Mouse (Mus musculus) neural tube, embryonic 13.5 days (tissue): Measurements from ENCODE around the gene Diras2. TPM values are rescaled to one million over a fixed set of nuclear protein-coding genes. Genes with fewer than 3 reads are reported as not detected.

Experiments
- ATAC-seq: fragments of 200-750 bp; cut with Nextera tagmentation; 2 replicates; pipeline ENCODE4 v1.8.0; 2017; ENCODE audit warnings: low read depth, mild to moderate bottlenecking, moderate TSS enrichment, moderate library complexity
- H3K27ac ChIP-seq: fragments of 300-500 bp; sonication (generic); replicated peaks from 2 replicates; pipeline ENCODE4 v1.5.1; 2015; ENCODE audit warnings: moderate library complexity, mild to moderate bottlenecking, inconsistent platforms
- H3K27me3 ChIP-seq: fragments of 300-500 bp; sonication (generic); 2 replicates; pipeline ENCODE4 v1.6.1; 2015; ENCODE audit warnings: mild to moderate bottlenecking, inconsistent platforms
- H3K36me3 ChIP-seq: fragments of 300-500 bp; sonication (generic); 2 replicates; pipeline ENCODE4 v1.6.1; 2015; ENCODE audit warnings: mild to moderate bottlenecking, inconsistent platforms
- H3K4me1 ChIP-seq: fragments of 300-500 bp; sonication (generic); replicated peaks from 2 replicates; pipeline ENCODE4 v1.6.1; 2015; ENCODE audit warnings: inconsistent platforms
- H3K4me2 ChIP-seq: fragments of 300-500 bp; sonication (generic); 2 replicates; pipeline ENCODE4 v1.6.1; 2015; ENCODE audit warnings: inconsistent platforms, mild to moderate bottlenecking, moderate library complexity
- H3K4me3 ChIP-seq: fragments of 300-500 bp; sonication (generic); 2 replicates; pipeline ENCODE4 v1.5.1; 2015; ENCODE audit warnings: mild to moderate bottlenecking, inconsistent platforms
- H3K9ac ChIP-seq: fragments of 300-500 bp; sonication (generic); 2 replicates; pipeline ENCODE4 v1.6.1; 2015; ENCODE audit warnings: moderate library complexity, mild to moderate bottlenecking, inconsistent platforms
- H3K9me3 ChIP-seq: fragments of 300-500 bp; sonication (generic); 2 replicates; pipeline ENCODE4 v1.6.1; 2016; ENCODE audit warnings: inconsistent platforms
- WGBS: fragments of 180-500 bp; shearing (Covaris S2); methylation state at CpG from one replicate; pipeline ENCODE4 v1.1.7; 2015; 5-methylcytosine and 5-hydroxymethylcytosine counted together
- polyA plus RNA-seq: library from polyadenylated mRNA; unstranded; fragments of >200 nt; fragmentation: Nextera tagmentation; extraction: Ambion mirVana; gene quantifications from 2 replicates; pipeline ENCODE4 v1.2.1, GENCODE M21; 2015

The Diras2 gene
- polyA plus RNA-seq, 1 experiment from 2014 or later, result 2.6 TPM

DNA sequence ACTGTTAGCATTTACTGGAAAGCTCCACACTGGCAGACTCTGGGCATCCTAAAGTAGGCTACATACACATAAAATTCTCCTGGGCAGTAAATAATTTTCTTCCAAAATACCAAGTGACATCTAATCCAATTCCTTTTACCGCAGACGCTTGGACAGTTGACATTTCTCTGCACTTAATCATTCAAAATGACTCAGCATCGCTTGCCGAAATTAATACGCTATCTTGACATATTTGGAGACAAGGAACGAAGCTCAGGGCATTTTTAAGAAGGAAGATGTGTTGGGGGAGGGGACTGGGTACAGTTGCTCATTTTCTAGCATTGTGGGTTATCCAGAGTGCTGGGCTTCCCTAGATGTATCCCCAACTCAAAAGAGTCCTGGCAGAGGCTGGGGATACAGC, 15.2 kb upstream of the Diras2 start:
- Histone ChIP-seq H3K27me3 (no peaks in the 10 kb centered on the region), H3K4me2 (no peak overlapping the region), H3K27ac (no peak overlapping the region), H3K4me1 (peaks cover 3% of the 10 kb centered on the region), H3K9ac (no peak overlapping the region), H3K36me3 (no peaks in the 10 kb centered on the region), H3K4me3 (no peak overlapping the region), H3K9me3 (no peaks in the 10 kb centered on the region)
- no peak for ATAC-seq
- 84% methylated on average over 6 of the region's 6 CpGs for WGBS

DNA sequence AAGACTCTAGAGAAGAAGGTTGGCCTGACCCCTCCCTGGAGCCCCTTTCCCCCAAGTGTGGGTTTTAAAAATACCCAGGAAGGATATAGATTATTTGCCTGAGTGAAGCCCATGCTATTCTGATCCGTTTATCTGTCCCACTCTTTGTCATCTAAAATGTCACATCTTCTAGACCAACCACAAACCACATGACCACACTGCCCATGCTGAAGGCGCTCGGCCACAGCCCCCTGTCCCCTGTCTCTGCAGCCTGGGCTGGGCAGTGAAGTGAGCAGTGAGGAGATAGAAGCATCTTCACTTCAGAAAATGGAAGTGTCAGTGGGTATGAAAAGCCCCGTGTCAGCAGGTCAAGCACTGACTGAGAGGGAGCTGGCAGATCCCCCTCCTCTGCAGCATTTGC, 11.6 kb upstream of the Diras2 start:
- Histone ChIP-seq H3K4me1 (peaks cover 7% of the 10 kb centered on the region), H3K4me2 (no peak overlapping the region), H3K36me3 (no peaks in the 10 kb centered on the region), H3K27me3 (no peaks in the 10 kb centered on the region), H3K9me3 (no peaks in the 10 kb centered on the region), H3K4me3 (no peak overlapping the region), H3K9ac (no peak overlapping the region), H3K27ac (no peak overlapping the region)
- WGBS, result 68% methylated on average over 4 of the region's 4 CpGs
- no peak for ATAC-seq

DNA sequence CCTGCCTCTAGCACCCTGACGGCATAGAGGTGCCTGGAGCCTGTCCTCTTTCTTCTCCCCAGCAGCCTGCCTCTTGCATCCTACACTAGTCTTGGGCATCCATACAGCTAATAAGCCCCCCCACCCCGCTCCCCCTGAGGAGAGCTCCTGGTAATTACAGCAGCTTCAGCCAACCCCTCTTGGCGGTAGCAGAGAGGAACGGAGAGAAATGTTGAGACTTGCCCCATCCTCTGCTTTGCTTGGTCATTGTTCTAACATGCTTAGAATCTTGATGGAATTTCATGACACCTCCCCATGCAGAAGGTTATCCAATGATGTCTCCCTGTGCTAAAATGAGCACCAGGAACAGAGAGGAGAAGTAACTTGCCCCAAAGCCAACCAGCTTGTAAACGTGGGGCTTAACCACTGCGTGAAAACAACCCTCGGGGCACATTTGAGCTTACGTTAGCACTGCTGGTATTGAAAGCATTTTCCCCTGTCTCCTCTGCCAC, 11.0 kb upstream of the Diras2 start:
- Histone ChIP-seq H3K27ac (no peak overlapping the region), H3K27me3 (no peaks in the 10 kb centered on the region), H3K36me3 (no peaks in the 10 kb centered on the region), H3K9me3 (no peaks in the 10 kb centered on the region), H3K4me1 (peaks cover 7% of the 10 kb centered on the region), H3K4me3 (no peak overlapping the region), H3K9ac (no peak overlapping the region), H3K4me2 (no peak overlapping the region)
- WGBS, result 65% methylated on average over 8 of the region's 8 CpGs
- ATAC-seq, result no peak

DNA sequence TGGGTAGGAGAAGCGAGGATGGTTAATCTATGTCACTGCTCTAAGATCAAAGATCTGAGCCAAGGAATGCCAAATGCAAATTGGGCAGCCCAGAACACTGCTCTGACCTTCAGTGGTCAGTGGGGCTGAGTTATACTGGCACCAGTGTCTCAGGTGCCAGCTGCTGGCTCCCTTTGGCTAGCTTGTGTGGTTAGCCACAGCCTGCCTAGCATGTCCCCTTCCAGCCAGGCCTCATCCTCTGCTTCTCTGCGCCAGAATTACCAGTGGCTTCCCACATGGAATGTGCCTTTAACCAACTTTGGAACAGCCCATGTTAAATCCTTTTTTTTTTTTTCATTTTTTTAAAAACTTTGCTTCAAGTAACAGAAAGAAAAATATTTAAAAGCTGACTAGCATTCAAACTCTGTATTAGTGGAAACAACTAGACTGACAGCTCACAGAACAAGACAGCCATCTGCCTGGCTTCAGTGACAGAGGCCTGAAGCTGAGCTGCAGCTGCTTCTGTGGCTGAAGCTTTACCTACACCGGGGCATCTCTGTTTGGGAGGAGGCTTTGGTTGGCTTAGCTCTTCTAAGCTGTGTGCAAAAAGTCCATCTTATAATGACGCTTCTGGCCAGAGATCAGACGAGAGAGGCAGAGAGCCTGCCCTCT, 10.4 kb upstream of the Diras2 start:
- whole genome bisulfite sequencing, result 84% methylated on average over 5 of the region's 5 CpGs
- Histone ChIP-seq H3K9me3 (no peaks in the 10 kb centered on the region), H3K36me3 (no peaks in the 10 kb centered on the region), H3K4me3 (no peak overlapping the region), H3K4me1 (peaks cover 7% of the 10 kb centered on the region), H3K27me3 (no peaks in the 10 kb centered on the region), H3K4me2 (no peak overlapping the region), H3K9ac (no peak overlapping the region), H3K27ac (no peak overlapping the region)
- no peak for ATAC-seq

DNA sequence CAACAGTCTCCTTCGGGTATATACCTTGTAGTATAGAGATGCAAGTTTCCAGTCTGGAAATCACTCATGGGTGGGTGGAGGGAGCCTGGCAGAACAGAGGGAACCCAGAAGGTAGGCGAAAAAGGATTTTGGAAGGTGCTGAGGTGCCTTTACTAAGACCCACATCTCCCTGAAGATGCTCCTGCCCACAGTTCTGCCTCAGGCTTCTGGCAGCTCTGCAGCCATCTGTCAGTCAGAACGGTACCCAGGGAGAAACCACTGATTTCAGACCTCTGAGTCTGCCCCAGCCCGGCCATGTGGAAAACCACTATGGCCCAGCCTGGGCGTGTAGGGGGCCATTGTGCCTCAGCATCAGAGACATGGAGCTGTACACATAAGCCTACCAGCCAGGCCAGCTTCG, 8.4 kb upstream of the Diras2 start:
- Histone ChIP-seq H3K4me3 (no peak overlapping the region), H3K27me3 (no peaks in the 10 kb centered on the region), H3K27ac (no peak overlapping the region), H3K36me3 (no peaks in the 10 kb centered on the region), H3K9me3 (no peaks in the 10 kb centered on the region), H3K4me2 (no peak overlapping the region), H3K9ac (no peak overlapping the region), H3K4me1 (peaks cover 7% of the 10 kb centered on the region)
- no peak for ATAC-seq
- 84% methylated on average over 6 of the region's 6 CpGs for WGBS

DNA sequence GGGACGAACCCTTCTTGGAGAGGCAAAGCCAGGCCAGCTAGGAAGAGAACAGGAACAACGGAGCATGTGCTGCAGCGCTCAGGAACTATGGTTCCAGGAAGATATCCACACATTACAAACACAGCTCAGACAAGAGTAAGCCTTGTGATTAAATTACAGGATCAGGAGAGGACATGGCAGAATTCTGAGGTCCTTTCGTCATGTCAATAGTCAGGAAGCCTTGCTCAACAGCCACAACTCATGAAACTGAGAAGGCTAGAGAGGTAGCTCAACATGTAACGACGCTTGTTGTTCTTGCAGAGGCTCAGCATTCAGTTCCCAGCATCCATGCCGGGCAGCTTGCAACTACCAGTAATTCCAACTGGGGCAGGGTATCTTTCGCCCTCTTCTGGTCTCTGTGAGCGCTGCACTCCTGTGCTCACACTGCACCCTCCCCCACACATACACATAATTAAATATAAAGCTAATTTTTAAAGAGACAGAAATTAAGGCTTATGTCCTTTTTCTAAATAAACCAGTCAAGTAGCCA, 7.6 kb upstream of the Diras2 start:
- Histone ChIP-seq H3K4me2 (no peak overlapping the region), H3K4me3 (no peak overlapping the region), H3K27me3 (no peaks in the 10 kb centered on the region), H3K36me3 (no peaks in the 10 kb centered on the region), H3K4me1 (peaks cover 7% of the 10 kb centered on the region), H3K27ac (no peak overlapping the region), H3K9ac (no peak overlapping the region), H3K9me3 (no peaks in the 10 kb centered on the region)
- ATAC-seq, result no peak
- 92% methylated on average over 9 of the region's 9 CpGs for WGBS

DNA sequence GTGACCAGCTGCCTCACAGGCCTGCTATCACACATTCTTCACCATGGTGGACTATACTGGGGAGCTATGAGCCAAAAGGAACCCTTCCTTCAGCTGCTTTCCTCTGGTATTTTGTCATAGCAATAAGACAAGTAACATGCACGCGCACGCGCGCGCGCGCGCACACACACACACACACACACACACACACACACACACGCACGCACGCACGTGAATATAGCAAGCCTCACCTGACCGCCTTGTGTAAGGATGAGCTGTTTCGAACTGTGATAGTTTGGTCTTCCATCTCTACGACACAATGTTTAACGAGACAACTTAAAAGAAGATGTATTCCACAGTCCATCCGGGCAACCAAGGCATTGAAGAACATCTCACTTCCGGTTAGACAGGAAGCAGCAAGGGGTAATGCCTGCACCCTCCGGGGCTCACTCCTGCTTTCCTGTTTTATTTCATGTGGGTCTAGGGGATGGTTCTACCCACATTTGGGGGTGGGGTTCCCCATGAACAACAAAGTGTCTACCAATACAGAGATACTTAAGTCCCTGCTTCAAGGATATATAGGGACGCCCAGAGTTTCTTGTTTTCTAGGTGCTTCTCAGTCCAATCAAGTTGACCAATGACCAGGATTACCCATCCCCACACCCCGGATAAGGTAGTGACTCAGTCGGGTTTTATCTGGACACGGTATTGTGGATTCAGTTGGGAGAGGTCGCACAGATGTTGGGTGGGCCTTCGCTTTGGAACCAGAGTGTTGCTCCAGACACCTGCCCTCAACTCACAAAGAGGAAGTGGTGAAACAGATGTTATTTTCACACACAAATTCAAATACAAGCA, 6.9 kb upstream of the Diras2 start:
- H3K4me1 ChIP-seq, result peaks cover 7% of the 10 kb centered on the region
- no peak overlapping the region for H3K9ac ChIP-seq
- WGBS, result 95% methylated on average over 26 of the region's 26 CpGs
- H3K27me3 ChIP-seq, result no peaks in the 10 kb centered on the region
- no peaks in the 10 kb centered on the region for H3K36me3 ChIP-seq
- ATAC-seq, result no peak
- H3K4me3 ChIP-seq, result no peak overlapping the region
- H3K9me3 ChIP-seq, result no peaks in the 10 kb centered on the region
- H3K4me2 ChIP-seq, result no peak overlapping the region
- H3K27ac ChIP-seq, result no peak overlapping the region

DNA sequence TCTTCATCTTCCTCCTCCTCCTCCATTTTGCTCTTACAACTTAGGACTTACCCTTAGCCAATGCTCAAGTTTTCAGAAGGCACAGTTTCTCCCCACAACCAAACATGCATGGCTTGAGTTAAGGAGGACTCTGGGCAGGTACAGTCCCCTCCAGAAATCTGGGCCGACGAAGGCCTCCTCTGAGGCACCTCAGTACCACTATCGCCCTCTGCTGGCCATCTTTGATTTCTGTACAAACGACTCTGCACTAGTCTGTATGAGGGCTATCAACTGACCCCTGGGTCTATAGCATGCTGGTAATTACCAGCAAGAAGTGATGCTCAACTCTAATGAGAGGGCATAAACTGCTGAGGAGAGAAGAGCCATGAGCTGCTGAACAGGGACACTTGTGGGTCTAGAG, 4.5 kb upstream of the Diras2 start:
- no peak for ATAC-seq
- Histone ChIP-seq H3K4me2 (no peak overlapping the region), H3K9ac (no peak overlapping the region), H3K27me3 (no peaks in the 10 kb centered on the region; the same call in 1 of the 2 replicates), H3K9me3 (no peaks in the 10 kb centered on the region), H3K36me3 (no peaks in the 10 kb centered on the region), H3K4me3 (no peak overlapping the region), H3K4me1 (no peaks in the 10 kb centered on the region; the same call in 1 of the 2 replicates), H3K27ac (no peak overlapping the region)
- 8% methylated on average over 4 of the region's 4 CpGs for WGBS

DNA sequence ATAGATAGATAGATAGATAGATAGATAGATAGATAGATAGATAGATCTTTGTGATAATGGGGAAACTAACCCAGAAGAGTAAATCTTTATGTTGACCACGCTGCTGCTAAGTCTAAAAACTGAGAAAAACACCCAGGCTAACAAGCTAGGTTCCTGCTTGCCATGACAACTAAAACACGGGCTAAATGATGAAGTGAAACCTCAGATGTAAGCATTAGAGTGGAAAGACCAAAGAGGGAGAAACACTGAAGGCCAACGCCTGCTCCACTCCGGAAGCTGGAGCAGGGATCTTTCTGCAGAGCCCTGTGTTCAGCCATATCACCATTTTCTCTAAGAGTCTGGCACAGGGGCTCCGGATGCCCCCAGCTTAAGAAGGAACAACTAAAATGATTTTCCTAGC, 2.6 kb upstream of the Diras2 start:
- ATAC-seq, result no peak
- peaks cover 10% of the 10 kb centered on the region for H3K4me1 ChIP-seq
- no peaks in the 10 kb centered on the region for H3K9me3 ChIP-seq
- no peak overlapping the region for H3K9ac ChIP-seq
- H3K4me3 ChIP-seq, result no peak overlapping the region
- H3K27ac ChIP-seq, result no peak overlapping the region
- WGBS, result 80% methylated on average over 5 of the region's 5 CpGs
- H3K4me2 ChIP-seq, result no peak overlapping the region
- H3K36me3 ChIP-seq, result no peaks in the 10 kb centered on the region
- H3K27me3 ChIP-seq, result peaks cover 16% of the 10 kb centered on the region

DNA sequence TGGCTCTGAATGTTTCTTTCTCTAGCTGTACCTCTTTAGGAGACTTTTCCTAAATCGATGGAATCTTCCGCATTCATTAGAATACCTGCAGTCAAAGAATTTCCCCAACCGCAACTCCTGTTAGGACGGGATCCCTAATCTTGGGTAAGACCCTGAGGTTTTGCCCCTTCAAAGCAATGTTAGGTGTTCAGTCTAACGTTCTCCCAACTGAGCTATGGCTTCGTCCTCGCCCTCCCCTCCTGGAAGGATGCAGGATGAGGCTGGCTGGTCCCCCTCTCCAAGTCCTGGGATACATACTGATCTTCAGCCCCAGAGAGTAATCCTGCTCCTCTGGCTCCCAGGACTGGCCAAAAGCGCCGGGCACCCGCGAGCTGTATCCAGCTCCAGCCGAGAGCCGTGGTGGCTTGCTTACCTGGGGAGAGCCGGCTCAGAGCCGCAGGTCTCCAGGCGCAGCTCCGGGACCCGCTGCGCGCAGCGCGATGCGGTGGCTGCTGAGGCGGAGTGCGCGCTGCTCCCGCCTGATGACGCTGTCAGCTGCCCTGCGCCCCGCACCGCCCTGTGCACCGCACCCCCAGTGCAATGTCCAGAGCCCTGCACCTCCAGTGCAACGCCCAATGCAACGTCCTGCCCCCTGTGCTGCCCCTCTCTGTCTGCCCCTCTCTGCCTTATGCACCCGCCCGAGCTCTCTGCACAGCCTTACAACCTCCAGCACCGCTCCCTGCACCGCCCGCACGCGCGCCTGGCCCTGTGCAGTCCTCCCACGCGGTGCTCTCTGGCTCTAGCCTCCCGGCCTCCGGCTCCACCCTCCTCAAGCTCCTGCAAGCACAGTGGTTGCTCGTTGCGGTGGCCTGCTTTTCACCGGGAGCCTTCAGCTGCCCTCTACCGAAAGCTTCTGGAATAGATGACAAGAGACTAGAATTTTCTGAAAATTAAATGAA, 802 bp downstream of the Diras2 start:
- Histone ChIP-seq H3K9me3 (no peaks in the 10 kb centered on the region), H3K27ac (peak overlapping the region; percentile 78), H3K4me3 (peak overlapping the region; percentile 48), H3K4me2 (peak overlapping the region; percentile 75), H3K9ac (peak overlapping the region; percentile 72), H3K36me3 (no peaks in the 10 kb centered on the region), H3K27me3 (peaks cover 23% of the 10 kb centered on the region), H3K4me1 (peaks cover 18% of the 10 kb centered on the region)
- peak; percentile 99 for ATAC-seq
- WGBS, result 3% methylated on average over 50 of the region's 50 CpGs

DNA sequence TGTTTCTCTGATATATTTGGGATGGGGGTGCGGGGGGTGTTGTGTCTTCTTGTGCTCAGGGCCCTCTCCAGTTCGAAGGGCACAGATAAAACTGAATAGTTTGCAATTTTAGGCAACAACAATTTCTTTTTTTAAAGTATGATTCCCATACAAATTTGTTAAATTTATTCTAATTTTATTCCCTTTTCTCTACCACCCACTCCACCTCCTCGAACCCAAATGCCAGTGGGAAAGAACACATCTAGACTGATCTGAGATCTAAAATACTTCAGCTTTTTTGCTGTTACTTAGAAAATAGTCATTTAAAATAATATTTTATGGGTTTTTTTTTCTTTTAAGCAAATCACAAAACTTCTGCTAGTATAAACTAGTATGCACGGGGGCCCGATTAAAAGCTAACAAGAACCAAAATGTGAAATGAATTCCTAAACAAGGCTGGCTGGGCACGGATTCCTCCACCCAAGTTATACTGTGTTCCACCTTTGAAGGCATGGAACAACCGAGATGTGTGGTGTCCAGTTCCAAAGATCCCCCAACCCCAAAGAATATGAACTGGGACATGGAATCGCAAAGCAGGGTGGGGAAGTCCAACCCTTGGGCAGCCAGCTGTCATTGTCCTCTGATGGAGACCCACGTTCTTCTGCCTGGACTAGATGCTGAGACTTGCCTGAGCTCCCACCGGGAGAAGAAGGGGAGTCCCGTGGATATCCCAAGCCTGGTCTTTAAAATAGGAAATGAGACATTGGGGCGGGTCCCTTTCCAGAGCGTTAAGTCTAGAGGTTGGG, 1.7 kb downstream of the Diras2 start:
- H3K36me3 ChIP-seq, result no peaks in the 10 kb centered on the region
- H3K4me1 ChIP-seq, result peaks cover 18% of the 10 kb centered on the region
- H3K9me3 ChIP-seq, result no peaks in the 10 kb centered on the region
- H3K27me3 ChIP-seq, result peaks cover 23% of the 10 kb centered on the region
- peak overlapping the region; percentile 72 for H3K9ac ChIP-seq
- H3K4me3 ChIP-seq, result peak overlapping the region; percentile 48
- H3K4me2 ChIP-seq, result peak overlapping the region; percentile 75
- no peak for ATAC-seq
- no peak overlapping the region for H3K27ac ChIP-seq
- 64% methylated on average over 13 of the region's 13 CpGs for WGBS
